Mouse (Mus musculus) hindbrain, embryonic 13.5 days (tissue): ENCODE data around the gene Vmn2r96. TPM values are rescaled to one million over a fixed set of nuclear protein-coding genes. Genes with fewer than 3 reads are reported as not detected.
"Not testable (repeated sequence)": the region's sequence is repeated elsewhere in the genome, so short reads cannot be mapped to it uniquely, and the experiment has no call there.

ENCODE experiments used
- ATAC-seq: fragments of 200-750 bp; cut with Nextera tagmentation; 2 replicates; pipeline ENCODE4 v1.8.0; 2017; ENCODE audit warnings: moderate TSS enrichment; ENCODE audit not compliant: low FRiP score
- H3K27ac ChIP-seq: fragments of 300-500 bp; sonication (generic); 2 replicates; pipeline ENCODE4 v1.5.1; 2015; ENCODE audit warnings: inconsistent platforms, mild to moderate bottlenecking, moderate library complexity
- H3K27me3 ChIP-seq: fragments of 300-500 bp; sonication (generic); 2 replicates; pipeline ENCODE4 v1.6.1; 2015; ENCODE audit warnings: mild to moderate bottlenecking, inconsistent platforms
- H3K36me3 ChIP-seq: fragments of 300-500 bp; sonication (generic); 2 replicates; pipeline ENCODE4 v1.6.1; 2015; ENCODE audit warnings: mild to moderate bottlenecking, inconsistent platforms
- H3K4me1 ChIP-seq: fragments of 300-500 bp; sonication (generic); replicated peaks from 2 replicates; pipeline ENCODE4 v1.6.1; 2015; ENCODE audit warnings: inconsistent platforms
- H3K4me2 ChIP-seq: fragments of 300-500 bp; sonication (generic); 2 replicates; pipeline ENCODE4 v1.6.1; 2015; ENCODE audit warnings: inconsistent platforms, mild to moderate bottlenecking, moderate library complexity
- H3K4me3 ChIP-seq: fragments of 300-500 bp; sonication (generic); 2 replicates; pipeline ENCODE4 v1.5.1; 2015; ENCODE audit warnings: mild to moderate bottlenecking, inconsistent platforms
- H3K9ac ChIP-seq: fragments of 300-500 bp; sonication (generic); 2 replicates; pipeline ENCODE4 v1.6.1; 2015; ENCODE audit warnings: mild to moderate bottlenecking, inconsistent platforms
- H3K9me3 ChIP-seq: fragments of 300-500 bp; sonication (generic); 2 replicates; pipeline ENCODE4 v1.6.1; 2016; ENCODE audit warnings: inconsistent platforms
- WGBS: fragments of 180-500 bp; shearing (Covaris S2); methylation state at CpG from one replicate; pipeline ENCODE4 v1.1.7; 2015; 5-methylcytosine and 5-hydroxymethylcytosine counted together
- polyA plus RNA-seq: library from polyadenylated mRNA; unstranded; fragments of >200 nt; fragmentation: Nextera tagmentation; extraction: Ambion mirVana; gene quantifications from 2 replicates; pipeline ENCODE4 v1.2.1, GENCODE M21; 2015

Vmn2r96 gene
- not detected in 2 replicates for polyA plus RNA-seq

DNA sequence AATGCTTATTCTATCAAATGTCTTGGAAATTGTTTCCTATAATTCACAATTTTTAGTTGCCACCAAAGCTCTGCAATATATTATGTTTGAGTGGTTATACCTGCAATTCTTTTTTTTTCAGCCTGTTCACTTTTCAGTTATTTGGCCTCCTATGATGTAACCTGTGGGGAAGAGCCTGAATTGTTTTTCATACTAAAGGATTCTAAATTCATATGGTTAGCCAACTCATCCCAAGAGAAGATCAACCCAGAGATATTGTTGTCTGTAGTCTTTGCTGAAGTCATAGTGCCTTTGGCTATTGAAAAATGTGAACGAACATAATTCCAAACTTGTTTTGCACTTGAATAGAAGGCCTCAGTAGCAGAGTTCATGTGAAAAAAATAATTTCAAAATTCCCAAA, at the start of gene Vmn2r96:
Gene Vmn2r96, plus strand, starts transcription at position 301 of the 400 bp plus-strand sequence.
- not testable (repeated sequence) for H3K27me3 ChIP-seq

DNA sequence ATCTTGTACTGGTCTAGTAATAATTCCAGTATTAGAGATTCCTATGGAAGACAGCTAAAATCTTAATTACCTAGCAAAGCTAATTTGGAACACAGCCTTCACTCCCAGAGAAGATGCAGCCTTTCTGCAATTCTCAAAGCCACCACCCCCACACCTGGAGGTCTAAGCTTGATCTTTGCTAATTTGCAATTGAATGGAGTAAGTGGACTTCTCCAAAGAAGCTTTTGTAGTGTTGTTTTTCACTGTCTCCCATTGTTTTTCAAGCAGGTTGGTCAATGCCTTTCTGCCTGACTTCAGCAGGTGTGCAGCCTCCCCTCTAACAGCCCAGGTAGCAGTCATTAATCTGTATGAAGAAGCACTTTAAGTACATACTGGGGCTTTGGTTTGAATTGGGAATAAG, 49.6 kb upstream of the Vmn2r96 start:
- no peak for ATAC-seq
- Histone ChIP-seq H3K4me2 (no peak overlapping the region), H3K9ac (no peak overlapping the region), H3K4me3 (no peak overlapping the region), H3K9me3 (peaks cover 43% of the 10 kb centered on the region), H3K27ac (no peak overlapping the region), H3K36me3 (no peaks in the 10 kb centered on the region), H3K27me3 (no peaks in the 10 kb centered on the region), H3K4me1 (no peaks in the 10 kb centered on the region)

More for the DNA sequence above, at the start of gene Vmn2r96:
- not testable (repeated sequence) for H3K27ac ChIP-seq, H3K4me3 ChIP-seq, H3K4me1 ChIP-seq, H3K9me3 ChIP-seq, H3K9ac ChIP-seq, H3K36me3 ChIP-seq, H3K4me2 ChIP-seq, ATAC-seq
- WGBS, result 89% methylated on average over 1 of the region's 1 CpGs

DNA sequence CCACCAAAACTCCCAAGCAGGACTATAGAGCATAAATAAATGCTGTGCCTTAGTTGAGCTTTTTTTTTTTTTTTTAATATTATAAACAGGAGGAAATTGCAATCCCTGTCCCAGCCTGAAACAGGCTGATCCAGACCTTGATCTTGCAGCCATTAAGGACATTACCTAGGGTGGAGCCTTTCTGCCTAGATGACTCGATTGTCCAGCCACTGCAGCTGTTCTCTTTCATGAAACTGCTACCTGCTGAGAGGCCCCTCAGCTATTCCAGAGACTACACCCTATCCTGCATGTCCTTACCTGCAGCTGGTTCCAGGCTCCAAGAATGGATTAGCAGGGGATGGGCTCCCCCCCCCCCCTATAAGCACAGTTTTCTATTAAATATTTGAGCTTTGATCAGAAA, 49.0 kb upstream of the Vmn2r96 start:
- no peaks in the 10 kb centered on the region for H3K4me1 ChIP-seq
- no peak overlapping the region for H3K4me2 ChIP-seq
- 75% methylated on average over 1 of the region's 1 CpGs for WGBS
- no peak overlapping the region for H3K27ac ChIP-seq
- H3K27me3 ChIP-seq, result no peaks in the 10 kb centered on the region
- no peak overlapping the region for H3K4me3 ChIP-seq
- no peak for ATAC-seq
- H3K36me3 ChIP-seq, result no peaks in the 10 kb centered on the region
- peaks cover 40% of the 10 kb centered on the region for H3K9me3 ChIP-seq
- H3K9ac ChIP-seq, result no peak overlapping the region

DNA sequence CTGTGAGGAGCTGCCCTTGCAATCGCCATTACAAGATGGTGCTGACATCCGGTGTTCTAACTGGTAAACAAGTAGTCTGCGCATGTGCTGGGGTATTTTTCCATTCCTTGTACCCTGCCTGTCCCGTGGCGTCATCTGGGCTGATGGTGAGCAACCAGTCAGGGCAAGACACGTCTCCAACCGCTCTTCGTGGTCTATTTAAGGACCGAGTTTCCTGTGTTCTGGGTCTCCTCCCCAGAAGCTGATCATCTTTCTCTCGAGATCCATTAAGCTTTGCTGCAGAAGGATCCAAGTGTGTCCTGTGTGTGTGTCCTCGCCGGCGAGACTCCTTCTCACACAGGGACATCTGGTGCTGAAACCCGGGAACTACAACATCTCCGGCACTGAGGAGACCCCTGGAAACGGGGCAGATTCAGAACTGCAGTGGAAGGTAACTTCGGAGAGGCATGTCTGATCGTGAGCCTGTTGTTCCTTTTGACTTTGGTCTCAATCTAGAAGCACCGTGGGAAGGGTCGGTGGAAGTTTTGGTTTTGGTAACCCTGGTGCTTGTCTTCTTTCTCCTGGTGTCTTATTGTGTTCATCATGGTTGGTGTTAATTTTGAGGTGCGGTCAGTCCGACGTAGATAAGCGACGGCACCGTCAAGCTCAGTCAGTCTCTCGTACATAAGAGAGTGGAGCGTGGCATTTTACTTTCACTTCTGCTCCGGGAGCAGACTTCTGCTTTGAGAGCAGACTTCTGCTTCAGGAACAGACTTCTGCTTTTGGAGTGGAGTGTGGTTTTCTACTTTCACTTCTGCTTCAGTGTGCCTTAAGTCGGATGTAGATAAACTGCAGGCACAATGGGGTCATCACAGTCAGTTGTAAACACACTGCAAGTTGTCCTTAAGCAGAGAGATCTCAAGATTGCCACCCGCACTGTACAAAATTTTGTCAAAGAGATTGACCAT, 14.5 kb upstream of the Vmn2r96 start:
- H3K9me3 ChIP-seq, result peaks cover 71% of the 10 kb centered on the region
- not testable (repeated sequence) for H3K4me3 ChIP-seq, H3K27ac ChIP-seq, H3K4me1 ChIP-seq, H3K4me2 ChIP-seq, H3K36me3 ChIP-seq, ATAC-seq, H3K27me3 ChIP-seq, H3K9ac ChIP-seq
- WGBS, result 94% methylated on average over 31 of the region's 31 CpGs

DNA sequence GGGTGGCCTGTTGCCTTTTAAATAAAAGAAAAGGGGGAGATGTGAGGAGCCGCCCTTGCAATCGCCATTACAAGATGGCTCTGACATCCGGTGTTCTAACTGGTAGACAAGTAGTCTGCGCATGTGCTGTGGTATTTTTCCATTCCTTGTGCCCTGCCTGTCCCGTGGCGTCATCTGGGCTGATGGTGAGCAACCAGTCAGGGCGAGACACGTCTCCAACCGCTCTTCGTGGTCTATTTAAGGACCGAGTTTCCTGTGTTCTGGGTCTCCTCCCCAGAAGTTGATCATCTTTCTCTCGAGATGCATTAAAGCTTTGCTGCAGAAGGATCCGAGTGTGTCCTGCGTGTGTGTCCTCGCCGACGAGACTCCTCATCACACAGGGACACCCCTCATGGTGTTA, 6.8 kb upstream of the Vmn2r96 start:
- H3K4me2 ChIP-seq, H3K27ac ChIP-seq, H3K4me3 ChIP-seq, H3K36me3 ChIP-seq, H3K9ac ChIP-seq, H3K27me3 ChIP-seq, ATAC-seq, H3K4me1 ChIP-seq: not testable (repeated sequence)
- 94% methylated on average over 17 of the region's 17 CpGs for WGBS
- peaks cover 42% of the 10 kb centered on the region for H3K9me3 ChIP-seq

DNA sequence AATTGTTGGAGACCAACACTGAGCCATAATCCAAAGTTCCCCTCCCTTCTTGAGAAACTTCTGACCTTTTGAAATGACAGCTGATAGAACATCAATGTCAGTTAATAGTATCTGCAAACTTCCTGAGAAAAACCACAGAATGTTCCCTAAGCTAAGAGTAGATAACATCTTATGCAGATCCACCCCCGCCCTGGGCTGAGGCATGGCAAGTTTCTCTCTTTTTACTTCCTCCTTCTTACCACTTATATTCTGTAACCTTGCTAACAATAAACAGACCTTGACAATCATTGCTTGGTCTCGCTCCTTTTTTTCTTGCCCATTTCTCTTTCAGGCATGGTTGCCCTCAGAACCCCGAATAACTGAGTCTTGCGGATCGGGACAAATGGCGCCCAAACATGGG, 42.2 kb downstream of the Vmn2r96 start:
- not testable (repeated sequence) for H3K27me3 ChIP-seq, H3K27ac ChIP-seq, H3K9ac ChIP-seq, ATAC-seq, H3K4me1 ChIP-seq, H3K4me3 ChIP-seq, H3K36me3 ChIP-seq, H3K4me2 ChIP-seq
- peaks cover 25% of the 10 kb centered on the region; the same call in 1 of the 2 replicates for H3K9me3 ChIP-seq
- WGBS, result 93% methylated on average over 6 of the region's 6 CpGs

DNA sequence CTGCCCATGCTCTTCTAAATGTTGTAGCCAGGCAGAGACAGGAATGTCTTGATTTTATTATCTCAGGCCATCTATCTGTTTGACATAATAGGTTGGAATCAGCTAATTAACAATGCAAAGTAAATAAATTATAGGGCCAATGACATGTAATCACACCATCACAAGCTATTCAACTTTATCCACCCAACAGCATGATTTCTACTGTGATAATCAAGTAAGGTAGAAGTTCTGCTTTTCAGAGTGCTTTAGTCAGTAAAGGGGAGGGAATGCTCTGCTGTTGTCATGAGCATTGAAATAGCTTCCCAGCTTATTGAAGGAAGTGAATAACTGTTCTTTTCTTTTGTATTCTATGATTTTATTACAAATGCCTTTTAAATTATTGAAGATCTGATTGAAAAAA, 53.6 kb downstream of the Vmn2r96 start:
- no peak overlapping the region for H3K4me3 ChIP-seq
- H3K4me1 ChIP-seq, result no peaks in the 10 kb centered on the region
- H3K27ac ChIP-seq, result no peak overlapping the region
- H3K4me2 ChIP-seq, result no peak overlapping the region
- peaks cover 19% of the 10 kb centered on the region; the same call in 1 of the 2 replicates for H3K9me3 ChIP-seq
- H3K9ac ChIP-seq, result no peak overlapping the region
- no peak for ATAC-seq
- no peaks in the 10 kb centered on the region for H3K27me3 ChIP-seq
- no peaks in the 10 kb centered on the region for H3K36me3 ChIP-seq

Other genes with a start within 250 kb of the Vmn2r96 start
- gene Vmn2r95, start 149.1 kb upstream of the Vmn2r96 start, polyA plus RNA-seq, result 0.01 TPM in 1 of 2 replicates, not detected in the other